Mouse (Mus musculus): ENCODE data around the gene Cdkal1.

DNA sequence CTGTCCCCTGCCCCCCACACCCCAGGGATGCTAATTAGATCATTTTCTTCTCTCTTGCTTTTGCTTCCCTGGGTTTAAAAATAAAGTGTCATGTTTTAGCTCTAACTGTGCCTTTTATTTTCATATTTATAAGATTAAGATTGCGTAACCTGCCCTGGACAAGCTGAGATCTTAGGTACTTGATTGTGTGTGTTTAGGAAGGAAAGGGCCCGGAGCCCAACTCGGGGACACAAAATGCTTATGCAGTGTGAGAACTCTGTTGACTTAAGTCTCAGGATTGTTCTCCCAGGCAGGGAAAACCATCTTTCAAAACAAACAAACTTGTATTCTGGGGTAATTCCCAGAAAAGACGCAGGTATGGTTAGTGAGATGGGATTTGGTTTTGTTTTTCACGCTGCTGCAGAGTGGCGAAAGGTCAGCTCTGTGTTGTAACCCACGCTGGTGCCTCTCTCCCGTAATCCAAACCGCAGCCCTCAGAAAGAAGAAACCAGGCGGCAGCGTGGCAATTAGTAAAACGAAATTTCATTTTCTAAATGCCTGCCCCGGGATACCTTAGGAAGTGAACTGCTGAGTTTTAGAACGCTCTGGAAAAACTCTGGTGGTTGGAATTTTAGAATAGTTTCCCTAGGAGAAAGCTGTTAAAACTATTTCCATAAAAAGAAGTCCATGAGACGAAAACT is 690.5 kb downstream of the Cdkal1 start:
- TF ChIP-seq HCFC1 (IDR thresholded peaks at IDR 0.05; ENCODE audit: borderline replicate concordance, insufficient read depth, low read length), result no peak
- no peak for TF ChIP-seq ZC3H11A (IDR thresholded peaks at IDR 0.05; ENCODE audit: borderline replicate concordance, low read depth, low read length)
- TF ChIP-seq CHD2 (IDR thresholded peaks at IDR 0.05; ENCODE audit: low read depth, low read length), result no peak
- TF ChIP-seq ZNF384 (IDR thresholded peaks at IDR 0.05; ENCODE audit: low read depth, low read length), result no peak
- no peak for TF ChIP-seq MAFK (IDR thresholded peaks at IDR 0.05; ENCODE audit: insufficient read depth, low read depth, low read length)

Data from ES-E14 (cell line).